Mouse (Mus musculus): ENCODE measurements around the gene Nalcn. TPM values are rescaled to one million over a fixed set of nuclear protein-coding genes. Genes with fewer than 3 reads are reported as not detected.

The Nalcn gene
- polyA plus RNA-seq, 1 experiment from 2014 or later: 0.34 TPM

DNA sequence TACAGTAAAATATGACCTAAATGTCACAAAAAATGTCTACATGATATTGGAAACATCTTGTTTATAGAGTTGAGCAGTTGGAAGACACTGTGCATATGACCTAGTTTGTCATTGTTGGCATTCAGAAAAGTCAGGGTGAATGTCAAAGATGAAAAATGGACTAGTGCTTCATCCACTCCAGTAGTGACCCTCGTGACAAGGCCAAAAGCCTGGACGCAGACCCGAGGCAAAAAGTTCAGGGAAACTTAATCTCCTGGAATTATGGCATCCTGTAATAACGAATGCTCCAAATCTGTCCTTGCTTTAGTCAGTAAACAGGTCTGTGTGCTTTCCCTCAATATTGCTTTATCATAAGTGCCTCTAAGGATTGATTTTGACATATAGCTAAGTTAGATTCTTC lies 51.6 kb downstream of the Nalcn start:
- no peak overlapping the region for H3K27ac ChIP-seq
- 69% methylated on average over 4 of the region's 4 CpGs for WGBS
- H3K4me1 ChIP-seq: no peaks in the 10 kb centered on the region
- no peak overlapping the region for H3K9ac ChIP-seq
- H3K27me3 ChIP-seq: no peaks in the 10 kb centered on the region
- no peak overlapping the region for H3K4me2 ChIP-seq
- no peaks in the 10 kb centered on the region for H3K36me3 ChIP-seq
- no peaks in the 10 kb centered on the region for H3K9me3 ChIP-seq
- H3K4me3 ChIP-seq: no peak overlapping the region
- no peak for ATAC-seq (ENCODE audit: borderline replicate concordance, extremely low read depth, low FRiP score, low TSS enrichment)

- H3K36me3 ChIP-seq: no peaks in the 10 kb centered on the region
- no peaks in the 10 kb centered on the region for H3K27me3 ChIP-seq
- H3K27ac ChIP-seq: no peak overlapping the region
- no peak overlapping the region for H3K9ac ChIP-seq
- no peak for ATAC-seq (ENCODE audit: borderline replicate concordance, extremely low read depth, low FRiP score, low TSS enrichment)
- H3K4me1 ChIP-seq: no peaks in the 10 kb centered on the region
- no peak overlapping the region for H3K4me2 ChIP-seq
- H3K4me3 ChIP-seq: no peak overlapping the region
- no peaks in the 10 kb centered on the region for H3K9me3 ChIP-seq
Observed at GRCm38 (mm10) chr14:123574936-123575335, 52.0 kb downstream of the Nalcn start.

DNA sequence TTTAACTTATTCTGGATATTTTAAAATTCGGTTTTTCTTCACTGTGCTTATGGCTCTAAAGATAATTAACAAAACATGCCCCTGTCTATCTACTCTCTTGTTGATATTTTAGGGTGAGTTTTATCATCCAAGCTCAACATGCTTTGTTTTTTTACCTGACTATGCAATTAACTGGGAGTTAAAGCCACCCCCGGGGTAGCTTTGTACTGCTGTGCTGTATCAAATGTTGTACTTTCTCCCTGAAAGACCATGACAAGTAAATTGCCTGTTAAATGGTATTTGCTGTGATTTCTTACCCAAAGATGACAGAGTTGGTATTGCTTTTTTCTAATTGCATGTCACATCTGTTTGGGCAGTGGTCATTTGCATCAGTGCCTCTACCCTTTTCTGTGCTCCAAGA lies 60.3 kb downstream of the Nalcn start:
- H3K9me3 ChIP-seq: no peaks in the 10 kb centered on the region
- H3K27ac ChIP-seq: no peak overlapping the region
- no peak overlapping the region for H3K9ac ChIP-seq
- H3K4me1 ChIP-seq: no peaks in the 10 kb centered on the region
- no peak for ATAC-seq (ENCODE audit: borderline replicate concordance, extremely low read depth, low FRiP score, low TSS enrichment)
- 57% methylated on average over 2 of the region's 2 CpGs for WGBS
- no peak overlapping the region for H3K4me3 ChIP-seq
- no peaks in the 10 kb centered on the region for H3K36me3 ChIP-seq
- no peak overlapping the region for H3K4me2 ChIP-seq
- H3K27me3 ChIP-seq: no peaks in the 10 kb centered on the region

- Histone ChIP-seq H3K27me3 (no peaks in the 10 kb centered on the region), H3K9me3 (no peaks in the 10 kb centered on the region), H3K4me1 (no peaks in the 10 kb centered on the region), H3K27ac (no peak overlapping the region), H3K4me2 (no peak overlapping the region), H3K4me3 (no peak overlapping the region), H3K9ac (no peak overlapping the region), H3K36me3 (no peaks in the 10 kb centered on the region)
- no peak for ATAC-seq (ENCODE audit: borderline replicate concordance, extremely low read depth, low FRiP score, low TSS enrichment)
Observed at GRCm38 (mm10) chr14:123555533-123555932, 71.4 kb downstream of the Nalcn start.

DNA sequence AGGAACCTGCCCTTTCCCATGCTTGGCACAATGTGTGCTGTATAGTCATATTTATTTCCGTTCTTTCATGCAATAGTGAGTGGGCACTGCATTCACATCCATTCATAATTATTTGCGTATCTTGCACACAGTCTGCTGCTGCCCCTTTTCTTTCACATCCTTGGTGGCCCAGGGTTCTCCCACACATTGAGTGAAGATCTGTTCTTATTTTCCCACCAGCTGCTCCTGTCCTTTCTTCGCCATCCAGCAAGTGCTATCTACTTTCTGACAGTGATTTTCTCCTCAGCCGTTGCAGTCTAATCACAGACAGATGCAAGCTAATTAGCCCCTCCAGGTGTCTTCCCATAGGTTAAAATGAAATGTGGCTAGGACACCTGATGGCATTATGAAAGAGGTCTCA lies 72.0 kb downstream of the Nalcn start:
- Histone ChIP-seq H3K27me3 (no peaks in the 10 kb centered on the region), H3K4me2 (no peak overlapping the region), H3K9me3 (no peaks in the 10 kb centered on the region), H3K4me1 (no peaks in the 10 kb centered on the region), H3K27ac (no peak overlapping the region), H3K9ac (no peak overlapping the region), H3K4me3 (no peak overlapping the region), H3K36me3 (no peaks in the 10 kb centered on the region)
- WGBS: 58% methylated on average over 4 of the region's 4 CpGs
- ATAC-seq (ENCODE audit: borderline replicate concordance, extremely low read depth, low FRiP score, low TSS enrichment): no peak

DNA sequence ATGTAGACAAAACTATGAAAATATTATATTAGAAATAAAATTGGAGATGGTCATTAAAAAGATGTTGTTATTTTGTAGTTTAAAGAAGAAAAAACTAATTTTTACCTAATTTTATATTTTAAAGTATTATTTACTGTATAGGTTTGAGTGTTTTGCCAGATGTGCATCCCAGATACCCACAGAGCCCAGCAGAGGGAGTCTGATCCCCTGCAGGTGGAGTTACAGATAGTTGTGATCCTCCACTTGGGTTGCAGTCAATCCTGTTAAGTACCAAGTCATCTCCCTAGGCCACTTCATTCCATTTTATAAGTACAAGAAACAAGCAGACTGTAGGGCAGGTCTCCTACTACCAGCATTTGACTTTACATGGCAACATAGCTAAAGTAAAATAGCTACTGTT lies 84.6 kb downstream of the Nalcn start:
- H3K9me3 ChIP-seq: no peaks in the 10 kb centered on the region
- H3K4me3 ChIP-seq: no peak overlapping the region
- H3K27ac ChIP-seq: no peak overlapping the region
- no peak overlapping the region for H3K4me2 ChIP-seq
- no peaks in the 10 kb centered on the region for H3K36me3 ChIP-seq
- ATAC-seq (ENCODE audit: borderline replicate concordance, extremely low read depth, low FRiP score, low TSS enrichment): no peak
- no peaks in the 10 kb centered on the region for H3K27me3 ChIP-seq
- H3K9ac ChIP-seq: no peak overlapping the region
- no peaks in the 10 kb centered on the region for H3K4me1 ChIP-seq

GRCm38 (mm10) chr14:123535636-123536035 lies 91.3 kb downstream of the Nalcn start:
- H3K4me3 ChIP-seq: no peak overlapping the region
- no peaks in the 10 kb centered on the region for H3K27me3 ChIP-seq
- H3K4me2 ChIP-seq: no peak overlapping the region
- WGBS: 53% methylated on average over 2 of the region's 2 CpGs
- ATAC-seq (ENCODE audit: borderline replicate concordance, extremely low read depth, low FRiP score, low TSS enrichment): no peak
- H3K9ac ChIP-seq: no peak overlapping the region
- H3K9me3 ChIP-seq: no peaks in the 10 kb centered on the region
- H3K27ac ChIP-seq: no peak overlapping the region
- peaks cover 5% of the 10 kb centered on the region; the same call in 1 of the 2 replicates for H3K4me1 ChIP-seq
- H3K36me3 ChIP-seq: no peaks in the 10 kb centered on the region

DNA sequence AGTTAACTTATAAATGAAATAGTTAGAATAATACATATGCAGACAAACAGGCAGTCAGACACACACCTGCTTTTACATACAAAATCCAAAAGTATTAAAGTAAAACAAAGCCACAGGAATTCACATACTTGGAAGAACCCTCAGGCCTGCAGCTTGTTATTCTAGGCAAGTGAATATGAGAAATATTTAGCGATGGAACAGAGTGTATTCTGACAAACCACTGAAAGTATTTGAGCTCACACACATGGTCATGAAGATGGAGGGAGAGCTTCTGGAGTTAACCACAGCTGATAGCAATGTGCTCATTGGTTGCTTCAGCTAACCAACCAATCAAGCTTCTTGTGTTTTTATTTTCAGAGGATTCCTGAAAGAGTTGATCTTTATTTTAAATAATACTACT lies 93.9 kb downstream of the Nalcn start:
- Histone ChIP-seq H3K36me3 (no peaks in the 10 kb centered on the region), H3K27me3 (no peaks in the 10 kb centered on the region), H3K27ac (no peak overlapping the region), H3K9ac (no peak overlapping the region), H3K9me3 (no peaks in the 10 kb centered on the region), H3K4me3 (no peak overlapping the region), H3K4me1 (peaks cover 5% of the 10 kb centered on the region; the same call in 1 of the 2 replicates), H3K4me2 (no peak overlapping the region)
- ATAC-seq (ENCODE audit: borderline replicate concordance, extremely low read depth, low FRiP score, low TSS enrichment): no peak
- 89% methylated on average over 1 of the region's 1 CpGs for WGBS

GRCm38 (mm10) chr14:123531271-123531670 lies 95.7 kb downstream of the Nalcn start:
- no peak for ATAC-seq (ENCODE audit: borderline replicate concordance, extremely low read depth, low FRiP score, low TSS enrichment)
- Histone ChIP-seq H3K4me1 (peaks cover 5% of the 10 kb centered on the region; the same call in 1 of the 2 replicates), H3K4me2 (no peak overlapping the region), H3K27ac (no peak overlapping the region), H3K9me3 (no peaks in the 10 kb centered on the region), H3K36me3 (no peaks in the 10 kb centered on the region), H3K9ac (no peak overlapping the region), H3K4me3 (no peak overlapping the region), H3K27me3 (no peaks in the 10 kb centered on the region)
- 10% methylated on average over 1 of the region's 1 CpGs for WGBS

DNA sequence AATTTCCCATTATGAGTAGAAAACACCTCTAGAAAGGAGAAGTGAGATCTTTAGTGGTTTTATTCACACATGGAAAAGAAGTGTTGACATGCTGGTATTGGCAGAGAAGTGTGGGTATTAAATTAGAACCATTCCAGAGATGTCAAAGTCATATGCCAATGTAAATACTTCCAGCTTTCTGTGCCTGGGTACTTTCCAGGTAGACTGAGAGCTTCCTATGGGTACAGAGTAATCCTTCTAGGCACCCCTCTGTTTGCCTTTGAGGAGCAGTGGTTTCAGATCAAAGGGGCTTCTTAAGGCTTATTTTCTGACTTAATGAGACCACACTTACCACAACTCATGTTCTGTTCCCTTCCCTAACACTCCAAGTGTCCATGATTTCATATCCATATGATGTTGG lies 97.8 kb downstream of the Nalcn start:
- Histone ChIP-seq H3K9me3 (no peaks in the 10 kb centered on the region), H3K27me3 (no peaks in the 10 kb centered on the region), H3K9ac (no peak overlapping the region), H3K27ac (no peak overlapping the region), H3K4me1 (peaks cover 5% of the 10 kb centered on the region; the same call in 1 of the 2 replicates), H3K4me3 (no peak overlapping the region), H3K36me3 (no peaks in the 10 kb centered on the region), H3K4me2 (no peak overlapping the region)
- ATAC-seq (ENCODE audit: borderline replicate concordance, extremely low read depth, low FRiP score, low TSS enrichment): no peak

DNA sequence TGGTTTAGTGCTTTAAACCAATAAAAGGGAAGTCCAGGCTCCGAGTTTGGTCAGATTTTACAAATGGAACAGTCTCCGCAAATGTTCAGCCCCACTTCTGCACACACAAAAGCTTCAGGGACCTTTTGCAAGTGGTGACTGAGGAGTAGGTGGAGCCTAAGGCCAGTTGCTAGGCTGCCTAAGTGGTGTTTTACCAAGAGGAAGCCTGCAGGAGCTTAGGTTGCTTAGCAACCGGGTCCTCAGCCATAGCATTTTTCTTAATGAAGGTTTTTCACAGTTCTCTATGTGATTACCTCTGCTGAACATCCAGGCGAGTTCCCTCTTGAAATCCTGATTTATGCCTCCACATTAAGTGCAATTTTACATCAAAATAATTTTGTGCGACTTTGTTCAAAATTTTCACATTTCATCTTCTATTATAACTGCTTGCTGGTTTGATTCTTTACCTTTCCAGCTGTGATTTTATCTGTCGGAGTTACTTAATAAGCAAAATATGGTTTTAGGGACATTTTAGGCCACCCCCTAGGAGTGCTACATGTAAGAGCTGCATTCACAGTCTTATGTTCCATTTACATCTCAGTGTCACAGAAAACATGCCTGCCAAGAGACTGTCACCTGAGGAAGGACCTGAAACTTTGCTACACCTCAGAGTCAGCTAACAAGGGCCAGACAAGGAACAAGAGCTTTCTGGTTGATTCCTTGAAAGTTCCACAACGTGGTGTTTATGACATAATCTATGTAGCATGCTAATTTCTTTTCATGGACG lies 113.4 kb downstream of the Nalcn start:
- 29% methylated on average over 8 of the region's 8 CpGs for WGBS
- no peak overlapping the region for H3K27ac ChIP-seq

DNA sequence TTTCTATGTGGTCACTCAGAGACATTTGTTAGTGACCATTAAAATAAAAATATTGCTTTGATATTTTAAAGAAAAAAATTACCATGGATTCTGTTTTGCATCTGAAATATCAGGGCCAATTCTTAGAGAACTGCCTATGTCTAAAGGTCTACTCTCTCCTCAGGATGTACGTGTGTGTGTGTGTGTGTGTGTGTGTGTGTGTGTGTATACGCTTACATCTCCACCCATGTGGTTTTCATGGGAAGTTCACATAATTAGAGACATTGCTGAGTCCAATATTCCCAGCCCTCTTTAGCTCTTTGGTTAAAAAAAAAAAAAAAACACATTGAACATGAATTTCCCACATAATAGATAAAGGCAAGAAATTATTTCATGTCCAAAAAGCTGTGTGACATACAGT lies 114.0 kb downstream of the Nalcn start:
- Histone ChIP-seq H3K36me3 (no peaks in the 10 kb centered on the region), H3K9ac (no peak overlapping the region), H3K27ac (no peak overlapping the region), H3K27me3 (no peaks in the 10 kb centered on the region), H3K4me1 (no peaks in the 10 kb centered on the region), H3K9me3 (no peaks in the 10 kb centered on the region), H3K4me2 (no peak overlapping the region), H3K4me3 (no peak overlapping the region)
- 57% methylated on average over 2 of the region's 2 CpGs for WGBS
- no peak for ATAC-seq (ENCODE audit: borderline replicate concordance, extremely low read depth, low FRiP score, low TSS enrichment)

More for the DNA sequence above, 113.4 kb downstream of the Nalcn start:
- no peak overlapping the region for H3K9ac ChIP-seq
- H3K9me3 ChIP-seq: no peaks in the 10 kb centered on the region
- H3K4me3 ChIP-seq: no peak overlapping the region
- H3K4me1 ChIP-seq: no peaks in the 10 kb centered on the region
- ATAC-seq (ENCODE audit: borderline replicate concordance, extremely low read depth, low FRiP score, low TSS enrichment): peak; percentile 78; the same call in 1 of the 2 replicates
- no peak overlapping the region for H3K4me2 ChIP-seq
- no peaks in the 10 kb centered on the region for H3K27me3 ChIP-seq
- H3K36me3 ChIP-seq: no peaks in the 10 kb centered on the region

- no peak overlapping the region for H3K9ac ChIP-seq
- H3K4me1 ChIP-seq: no peaks in the 10 kb centered on the region
- no peak for ATAC-seq (ENCODE audit: borderline replicate concordance, extremely low read depth, low FRiP score, low TSS enrichment)
- H3K9me3 ChIP-seq: no peaks in the 10 kb centered on the region
- H3K4me2 ChIP-seq: no peak overlapping the region
- H3K27me3 ChIP-seq: no peaks in the 10 kb centered on the region
- no peak overlapping the region for H3K4me3 ChIP-seq
- no peaks in the 10 kb centered on the region for H3K36me3 ChIP-seq
- H3K27ac ChIP-seq: no peak overlapping the region
Observed at GRCm38 (mm10) chr14:123495544-123495943, 131.4 kb downstream of the Nalcn start.
